Mouse (Mus musculus) spleen, postnatal 0 days (tissue): ENCODE measurements around the gene Bod1. TPM values are rescaled to one million over a fixed set of nuclear protein-coding genes. Genes with fewer than 3 reads are reported as not detected.

Experiments used
- polyA plus RNA-seq: library from polyadenylated mRNA; unstranded; fragments of >200 nt; fragmentation: Nextera tagmentation; extraction: Ambion mirVana; gene quantifications from 2 replicates; pipeline ENCODE4 v1.2.1, GENCODE M21; 2015

Bod1 gene
- 17.8 and 21.6 TPM in 2 replicates for polyA plus RNA-seq

DNA sequence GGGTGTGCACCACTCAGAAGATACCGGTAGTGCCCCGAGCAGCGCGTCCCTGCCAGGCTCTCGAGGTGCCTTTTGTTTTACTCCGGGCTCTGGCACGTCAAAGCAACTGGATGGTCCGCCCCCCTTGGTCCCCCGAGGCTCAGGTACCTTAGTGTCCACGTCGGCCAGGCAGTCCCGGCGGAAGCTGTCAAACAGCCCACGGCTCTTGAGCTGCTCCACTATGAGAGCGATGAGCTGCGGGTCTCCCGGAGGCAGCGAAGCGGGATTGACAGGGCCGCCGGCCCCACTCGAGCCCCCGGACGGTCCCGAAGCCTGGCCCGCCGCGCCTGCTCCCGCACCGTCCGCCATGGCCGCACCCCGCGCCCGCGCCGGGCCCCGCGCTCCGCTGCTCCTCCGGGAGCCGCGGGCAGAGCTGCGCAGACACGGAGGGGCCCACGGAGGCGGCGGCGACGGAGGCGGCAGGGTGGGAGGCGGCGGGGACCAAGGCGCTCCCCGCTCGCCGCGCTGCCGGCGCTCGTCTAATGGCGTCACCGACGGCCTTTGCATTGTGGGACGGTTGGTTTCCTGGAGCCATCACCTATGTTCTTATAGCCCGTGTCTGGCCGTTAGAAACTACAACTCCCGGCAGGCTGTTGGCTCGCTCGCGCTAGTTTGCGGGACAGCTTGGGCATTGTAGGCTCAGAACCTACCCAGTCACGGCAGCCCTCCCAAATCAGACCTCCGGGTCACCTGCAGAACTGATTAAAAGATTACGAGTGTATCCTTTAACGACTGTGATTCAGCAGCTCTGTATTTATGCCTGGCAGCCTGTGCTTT, at the start of gene Bod1:
Gene Bod1 (minus strand): TSS at position 532 of the 816 bp plus-strand sequence.

Other genes starting within 250 kb of the Bod1 start
- 10.1 and 13.9 TPM in 2 replicates for gene Cpeb4, start 200.3 kb upstream of the Bod1 start, polyA plus RNA-seq